Mouse (Mus musculus) ES-Bruce4 (cell line): ENCODE results near the gene Plekhg5.

Source experiments
- CTCF ChIP-seq: IDR thresholded peaks from one replicate; pipeline ENCODE4 v1.8.1; 2011; ENCODE audit warnings: low read depth, low read length
- POLR2A ChIP-seq: IDR thresholded peaks from one replicate; pipeline ENCODE4 v1.8.1; 2011; ENCODE audit warnings: low read length; ENCODE audit not compliant: insufficient read depth

DNA sequence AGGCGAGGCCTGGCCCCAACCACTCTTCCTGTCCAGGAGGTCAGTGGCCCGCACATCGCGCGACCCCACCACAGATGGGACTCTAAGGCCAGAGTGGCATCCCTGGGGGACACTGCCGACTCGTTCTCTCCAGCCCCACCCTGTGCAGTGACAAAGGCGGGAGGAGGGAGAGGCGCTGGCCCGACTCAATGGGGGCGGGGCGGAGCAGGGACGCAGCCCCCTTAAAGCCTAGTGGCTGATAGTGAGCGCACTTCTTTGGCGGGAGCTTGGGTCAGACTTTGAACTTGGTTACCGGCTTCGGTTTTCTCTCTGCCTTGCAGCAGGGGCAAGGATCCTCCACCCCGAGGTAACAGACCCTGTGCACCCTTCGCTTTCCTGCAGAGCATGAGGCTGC, 87.0 kb downstream of the Plekhg5 start:
- TF ChIP-seq CTCF (no peak), POLR2A (no peak)
